Mouse (Mus musculus) megakaryocyte, embryonic 14.5 days (primary cell): ENCODE results near the gene Fbn1. TPM values are rescaled to one million over a fixed set of nuclear protein-coding genes. Genes with fewer than 3 reads are reported as not detected.
A peak's percentile ranks its signal among the peaks of the same experiment; 100 is the strongest.

ENCODE experiments used
- H3K27me3 ChIP-seq: replicated peaks from 2 replicates; pipeline ENCODE3; 2012; ENCODE audit warnings: inconsistent platforms
- H3K36me3 ChIP-seq: replicated peaks from 2 replicates; pipeline ENCODE3; 2012; ENCODE audit warnings: low read length, inconsistent platforms, mixed read lengths
- H3K4me1 ChIP-seq: 2 replicates; pipeline ENCODE4 v1.6.1; 2012; ENCODE audit warnings: inconsistent platforms
- H3K4me3 ChIP-seq: replicated peaks from 2 replicates; pipeline ENCODE3; 2012; ENCODE audit warnings: moderate library complexity, mild to moderate bottlenecking, inconsistent platforms
- H3K9me3 ChIP-seq: 2 replicates; pipeline ENCODE4 v1.6.1; 2012; ENCODE audit warnings: inconsistent platforms
- FLI1 ChIP-seq: IDR thresholded peaks from 2 replicates; pipeline ENCODE4 v1.6.1; 2012; ENCODE audit warnings: low read length, inconsistent platforms, mixed read lengths
- GATA1 ChIP-seq: IDR thresholded peaks from 3 replicates; pipeline ENCODE4 v1.6.1; 2012; ENCODE audit warnings: mixed read lengths, low read length, inconsistent platforms, borderline replicate concordance
- polyA plus RNA-seq: library from polyadenylated mRNA; stranded (reverse); fragments of >175 nt; gene quantifications from 2 replicates; pipeline ENCODE4 v1.2.3, GENCODE M21; 2012; ENCODE audit warnings: low replicate concordance; ENCODE audit not compliant: insufficient read depth

Gene Fbn1
- polyA plus RNA-seq, 1 experiment = not detected

GRCm38 (mm10) chr2:125436240-125436639 is 71.6 kb downstream of the Fbn1 start:
- Histone ChIP-seq H3K9me3 (peaks cover 14% of the 10 kb centered on the region), H3K4me1 (peaks cover 45% of the 10 kb centered on the region), H3K4me3 (no peak overlapping the region), H3K27me3 (peaks cover 12% of the 10 kb centered on the region), H3K36me3 (peaks cover 8% of the 10 kb centered on the region)
- TF ChIP-seq FLI1 (no peak), GATA1 (no peak)

DNA sequence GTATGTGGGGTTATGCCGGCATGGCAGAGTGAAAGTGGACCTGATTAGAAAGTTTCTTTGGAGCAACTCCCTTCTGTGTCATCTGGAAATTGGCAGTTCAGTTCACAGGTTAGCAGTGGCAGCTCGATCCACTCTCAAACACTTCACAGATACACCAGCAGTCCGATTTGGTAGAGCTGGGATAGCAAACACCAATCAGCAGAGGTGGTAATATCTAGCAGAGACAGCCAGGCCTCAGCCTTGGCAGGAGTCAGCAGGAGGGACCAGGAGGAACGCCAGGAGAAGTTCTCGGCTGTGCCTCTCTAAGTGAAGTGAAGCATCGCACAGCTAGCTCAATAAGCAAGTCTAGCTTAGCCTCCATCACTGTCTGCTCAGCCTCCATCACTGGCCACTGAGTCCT is 74.3 kb downstream of the Fbn1 start:
- no peak for TF ChIP-seq FLI1
- no peak for TF ChIP-seq GATA1
- peaks cover 30% of the 10 kb centered on the region for H3K4me1 ChIP-seq
- peaks cover 14% of the 10 kb centered on the region for H3K9me3 ChIP-seq
- peaks cover 8% of the 10 kb centered on the region for H3K36me3 ChIP-seq
- H3K27me3 ChIP-seq = peaks cover 27% of the 10 kb centered on the region
- no peak overlapping the region for H3K4me3 ChIP-seq

GRCm38 (mm10) chr2:125431491-125431890 is 76.3 kb downstream of the Fbn1 start:
- Histone ChIP-seq H3K27me3 (peaks cover 37% of the 10 kb centered on the region), H3K36me3 (peaks cover 8% of the 10 kb centered on the region), H3K9me3 (peaks cover 14% of the 10 kb centered on the region), H3K4me3 (no peak overlapping the region), H3K4me1 (peaks cover 30% of the 10 kb centered on the region)
- no peak for TF ChIP-seq FLI1
- no peak for TF ChIP-seq GATA1

GRCm38 (mm10) chr2:125428811-125429438 is 78.9 kb downstream of the Fbn1 start:
- TF ChIP-seq GATA1 (no peak), FLI1 (no peak)
- Histone ChIP-seq H3K36me3 (peaks cover 3% of the 10 kb centered on the region), H3K9me3 (peaks cover 5% of the 10 kb centered on the region), H3K27me3 (peaks cover 39% of the 10 kb centered on the region), H3K4me1 (peaks cover 27% of the 10 kb centered on the region), H3K4me3 (no peak overlapping the region)

DNA sequence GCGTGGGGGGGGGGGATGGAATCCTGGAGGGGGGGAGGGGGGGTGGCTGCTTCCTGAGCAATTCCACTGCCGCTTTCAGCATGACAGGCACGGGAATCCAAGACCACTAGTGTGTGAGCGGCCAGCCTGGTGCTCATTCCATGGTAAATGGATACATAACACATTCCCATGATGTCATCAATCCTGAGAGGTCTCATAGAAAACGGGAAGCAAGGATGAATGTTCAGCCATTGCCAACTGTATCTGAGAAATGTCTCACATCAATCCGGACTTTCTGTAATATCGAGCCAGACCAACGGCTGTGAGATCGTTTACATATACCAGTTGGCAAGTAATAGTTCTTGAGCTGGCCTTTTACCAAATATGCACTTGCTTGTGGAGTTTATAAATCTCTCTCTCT is 87.2 kb downstream of the Fbn1 start:
- Histone ChIP-seq H3K36me3 (no peaks in the 10 kb centered on the region), H3K27me3 (peaks cover 17% of the 10 kb centered on the region), H3K4me3 (no peak overlapping the region), H3K9me3 (no peaks in the 10 kb centered on the region), H3K4me1 (peaks cover 47% of the 10 kb centered on the region)
- no peak for TF ChIP-seq FLI1
- TF ChIP-seq GATA1 = no peak

DNA sequence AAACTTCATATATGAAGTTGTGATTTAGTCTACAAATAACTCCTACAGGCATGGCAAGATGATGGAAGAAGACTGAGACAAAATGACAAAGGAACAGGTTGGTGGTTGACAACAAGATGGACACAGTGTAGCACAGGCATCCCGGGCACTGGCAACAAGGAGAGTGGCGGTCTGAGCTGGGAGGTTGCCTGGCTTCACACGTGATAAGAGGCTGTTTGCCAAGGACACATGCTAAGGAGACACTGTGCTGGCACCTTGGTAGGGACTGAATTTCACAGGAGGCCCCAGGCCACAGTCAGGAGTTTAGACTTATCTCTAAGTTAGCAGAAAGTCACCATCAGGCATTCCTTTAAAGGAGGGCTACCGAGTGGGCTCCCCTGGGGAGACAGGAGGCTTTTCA is 88.1 kb downstream of the Fbn1 start:
- Histone ChIP-seq H3K36me3 (no peaks in the 10 kb centered on the region), H3K4me1 (peaks cover 45% of the 10 kb centered on the region), H3K9me3 (no peaks in the 10 kb centered on the region), H3K27me3 (peaks cover 15% of the 10 kb centered on the region), H3K4me3 (peak overlapping the region; percentile 16)
- TF ChIP-seq GATA1 (no peak), FLI1 (no peak)

DNA sequence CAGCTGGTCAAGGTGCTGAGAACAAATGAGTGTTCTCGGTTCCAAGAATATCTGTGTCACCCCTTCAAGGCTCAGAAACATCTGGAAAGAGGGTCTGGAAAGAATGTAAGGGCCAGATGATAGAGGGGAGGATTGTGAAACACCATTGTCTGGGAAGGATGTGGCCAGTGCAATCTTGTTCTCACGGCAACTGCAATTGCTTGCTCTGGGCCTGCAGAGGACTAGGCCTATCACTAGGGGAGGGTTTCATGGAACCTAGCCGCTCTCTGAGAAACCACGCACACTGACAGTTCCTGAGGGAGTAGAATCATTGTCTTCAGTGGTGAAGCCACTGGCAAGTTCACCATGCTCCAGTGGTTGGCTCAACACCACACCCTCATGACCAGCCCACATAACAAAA is 89.2 kb downstream of the Fbn1 start:
- Histone ChIP-seq H3K27me3 (peaks cover 12% of the 10 kb centered on the region), H3K9me3 (no peaks in the 10 kb centered on the region), H3K4me3 (peak overlapping the region; percentile 76), H3K4me1 (peaks cover 48% of the 10 kb centered on the region), H3K36me3 (no peaks in the 10 kb centered on the region)
- TF ChIP-seq FLI1 (no peak), GATA1 (no peak)

GRCm38 (mm10) chr2:125416541-125417245 is 91.1 kb downstream of the Fbn1 start:
- Histone ChIP-seq H3K4me1 (peaks cover 62% of the 10 kb centered on the region), H3K27me3 (no peaks in the 10 kb centered on the region), H3K36me3 (no peaks in the 10 kb centered on the region), H3K4me3 (no peak overlapping the region), H3K9me3 (no peaks in the 10 kb centered on the region)
- TF ChIP-seq GATA1 = no peak
- TF ChIP-seq FLI1 = no peak

- Histone ChIP-seq H3K4me3 (no peak overlapping the region), H3K36me3 (no peaks in the 10 kb centered on the region), H3K27me3 (no peaks in the 10 kb centered on the region), H3K4me1 (peaks cover 32% of the 10 kb centered on the region), H3K9me3 (no peaks in the 10 kb centered on the region)
- TF ChIP-seq FLI1 = no peak
- TF ChIP-seq GATA1 = no peak
These were observed 95.4 kb downstream of the Fbn1 start for GRCm38 (mm10) chr2:125412351-125412750.

DNA sequence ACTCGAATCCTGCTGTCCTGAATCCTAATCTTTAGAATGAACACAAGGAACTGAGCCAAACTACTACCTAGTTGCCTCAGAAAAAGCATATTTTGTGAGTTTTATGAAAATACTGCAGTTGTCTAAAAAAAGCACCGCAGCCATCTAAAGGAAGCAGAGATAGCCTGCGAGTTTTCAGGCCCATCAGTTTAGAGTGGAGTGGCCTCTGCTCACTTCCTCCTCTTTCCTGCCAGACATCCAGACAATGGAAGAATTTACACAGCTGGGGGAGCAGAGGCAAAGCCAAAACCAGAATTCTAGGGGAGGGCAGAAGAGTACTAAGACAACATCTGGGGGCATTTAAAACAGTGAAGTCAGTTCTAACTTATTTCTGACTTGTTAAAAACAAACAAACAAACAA is 96.0 kb downstream of the Fbn1 start:
- H3K36me3 ChIP-seq = no peaks in the 10 kb centered on the region
- no peak for TF ChIP-seq FLI1
- no peak for TF ChIP-seq GATA1
- H3K4me3 ChIP-seq = peak overlapping the region; percentile 62
- no peaks in the 10 kb centered on the region for H3K27me3 ChIP-seq
- H3K9me3 ChIP-seq = no peaks in the 10 kb centered on the region
- peaks cover 27% of the 10 kb centered on the region for H3K4me1 ChIP-seq
